Mouse (Mus musculus): Measurements from ENCODE around the gene Akr1c13. TPM values are rescaled to one million over a fixed set of nuclear protein-coding genes. Genes with fewer than 3 reads are reported as not detected.
"Not testable (repeated sequence)": the region's sequence is repeated elsewhere in the genome, so short reads cannot be mapped to it uniquely, and the experiment has no call there.

The Akr1c13 gene
- under 1 TPM in 1 of 2 experiments, not detected in 1; 0.36 TPM for total RNA-seq (2021)
- long read RNA-seq, experiment 1, result 0 reads
- long read RNA-seq, experiment 2, result 0 reads

- intact Hi-C loops (cut with DNase I), result no loop called here
- no peak for DNase-seq (ENCODE audit: extremely low spot score in 1 of 2, low spot score in 2 of 2)
- Histone ChIP-seq H3K4me3 (no peak within 1 kb of the TSS), H3K27ac (no peak within 1 kb of the TSS)
- no peak for TF ChIP-seq CTCF (IDR thresholded peaks at IDR 0.05)
Measured at GRCm38 (mm10) chr13:4190904-4191303, at the start of gene Akr1c13. TSS of gene Akr1c13 (plus strand) at chr13:4191150.

GRCm38 (mm10) chr13:4144261-4144660, 46.7 kb upstream of the Akr1c13 start:
- no peak overlapping the region for H3K27ac ChIP-seq
- intact Hi-C loops (cut with DNase I), result no loop called here
- H3K4me3 ChIP-seq, result no peak overlapping the region
- TF ChIP-seq CTCF (IDR thresholded peaks at IDR 0.05), result no peak
- DNase-seq (ENCODE audit: extremely low spot score in 1 of 2, low spot score in 2 of 2), result no peak

GRCm38 (mm10) chr13:4150518-4150917, 40.4 kb upstream of the Akr1c13 start, which contains the start of gene Akr1c18:
TSS of gene Akr1c18 (minus strand) at chr13:4150654.
- no peak for TF ChIP-seq CTCF (IDR thresholded peaks at IDR 0.05)
- Histone ChIP-seq H3K27ac (no peak within 1 kb of the TSS), H3K4me3 (no peak within 1 kb of the TSS)
- intact Hi-C loops (cut with DNase I), result no loop called here
- peak; percentile 49 to 62 for DNase-seq (ENCODE audit: extremely low spot score in 1 of 2, low spot score in 2 of 2)

GRCm38 (mm10) chr13:4152908-4153307, 38.0 kb upstream of the Akr1c13 start:
- no peak for DNase-seq (ENCODE audit: extremely low spot score in 1 of 2, low spot score in 2 of 2)
- intact Hi-C loops (cut with DNase I), result no loop called here
- no peak for TF ChIP-seq CTCF (IDR thresholded peaks at IDR 0.05)
- Histone ChIP-seq H3K4me3 (no peak overlapping the region), H3K27ac (no peak overlapping the region)

GRCm38 (mm10) chr13:4153593-4153992, 37.4 kb upstream of the Akr1c13 start:
- intact Hi-C loops (cut with DNase I), result no loop called here
- Histone ChIP-seq H3K4me3 (no peak overlapping the region), H3K27ac (no peak overlapping the region)
- no peak for TF ChIP-seq CTCF (IDR thresholded peaks at IDR 0.05)
- DNase-seq (ENCODE audit: extremely low spot score in 1 of 2, low spot score in 2 of 2), result no peak

GRCm38 (mm10) chr13:4155286-4155685, 35.7 kb upstream of the Akr1c13 start:
- no peak for TF ChIP-seq CTCF (IDR thresholded peaks at IDR 0.05)
- Histone ChIP-seq H3K4me3 (no peak overlapping the region), H3K27ac (no peak overlapping the region)
- no peak for DNase-seq (ENCODE audit: extremely low spot score in 1 of 2, low spot score in 2 of 2)
- intact Hi-C loops (cut with DNase I), result no loop called here

- no peak for TF ChIP-seq CTCF (IDR thresholded peaks at IDR 0.05)
- intact Hi-C loops (cut with DNase I), result no loop called here
- no peak overlapping the region for H3K27ac ChIP-seq
- no peak overlapping the region for H3K4me3 ChIP-seq
- DNase-seq (ENCODE audit: extremely low spot score in 1 of 2, low spot score in 2 of 2), result no peak
Measured at GRCm38 (mm10) chr13:4168006-4168405, 22.9 kb upstream of the Akr1c13 start.

GRCm38 (mm10) chr13:4172978-4173377, 18.0 kb upstream of the Akr1c13 start:
- TF ChIP-seq CTCF (IDR thresholded peaks at IDR 0.05), result no peak
- Histone ChIP-seq H3K27ac (no peak overlapping the region), H3K4me3 (no peak overlapping the region)
- DNase-seq (ENCODE audit: extremely low spot score in 1 of 2, low spot score in 2 of 2), result no peak
- intact Hi-C loops (cut with DNase I), result no loop called here

GRCm38 (mm10) chr13:4181321-4181720, 9.6 kb upstream of the Akr1c13 start:
- H3K4me3 ChIP-seq; H3K27ac ChIP-seq; intact Hi-C loops (cut with DNase I); DNase-seq (ENCODE audit: extremely low spot score in 1 of 2, low spot score in 2 of 2): not testable (repeated sequence)

- no peak overlapping the region for H3K27ac ChIP-seq
- H3K4me3 ChIP-seq, result no peak overlapping the region
- intact Hi-C loops (cut with DNase I), result no loop called here
- DNase-seq (ENCODE audit: extremely low spot score in 1 of 2, low spot score in 2 of 2), result no peak
- no peak for TF ChIP-seq CTCF (IDR thresholded peaks at IDR 0.05)
Measured at GRCm38 (mm10) chr13:4183116-4183515, 7.8 kb upstream of the Akr1c13 start.

GRCm38 (mm10) chr13:4186641-4187411, 4.1 kb upstream of the Akr1c13 start:
- not testable (repeated sequence) for H3K4me3 ChIP-seq; DNase-seq (ENCODE audit: extremely low spot score in 1 of 2, low spot score in 2 of 2); H3K27ac ChIP-seq
- TF ChIP-seq CTCF (IDR thresholded peaks at IDR 0.05), result peak; percentile 5
- intact Hi-C loops (cut with DNase I), result loop anchor here (5.0 kb wide), 3 partner anchors 55 to 425 kb away; no protein-coding TSS in a partner anchor

GRCm38 (mm10) chr13:4188174-4188573, 2.8 kb upstream of the Akr1c13 start:
- peak; percentile 47 for TF ChIP-seq CTCF (IDR thresholded peaks at IDR 0.05)
- no peak overlapping the region for H3K27ac ChIP-seq
- intact Hi-C loops (cut with DNase I), result loop anchor here (5.0 kb wide), 3 partner anchors 56 to 424 kb away; no protein-coding TSS in a partner anchor
- no peak overlapping the region for H3K4me3 ChIP-seq
- no peak for DNase-seq (ENCODE audit: extremely low spot score in 1 of 2, low spot score in 2 of 2)

- Histone ChIP-seq H3K27ac (no peak overlapping the region), H3K4me3 (no peak overlapping the region)
- TF ChIP-seq CTCF (IDR thresholded peaks at IDR 0.05), result no peak
- intact Hi-C loops (cut with DNase I), result no loop called here
- no peak for DNase-seq (ENCODE audit: extremely low spot score in 1 of 2, low spot score in 2 of 2)
Measured at GRCm38 (mm10) chr13:4192511-4192910, 1.6 kb downstream of the Akr1c13 start.
